Mouse (Mus musculus): ENCODE measurements around the gene Samd14.
A peak's percentile ranks its signal among the peaks of the same experiment; 100 is the strongest.
"Not testable (repeated sequence)": the region's sequence is repeated elsewhere in the genome, so short reads cannot be mapped to it uniquely, and the experiment has no call there.

Gene Samd14

DNA sequence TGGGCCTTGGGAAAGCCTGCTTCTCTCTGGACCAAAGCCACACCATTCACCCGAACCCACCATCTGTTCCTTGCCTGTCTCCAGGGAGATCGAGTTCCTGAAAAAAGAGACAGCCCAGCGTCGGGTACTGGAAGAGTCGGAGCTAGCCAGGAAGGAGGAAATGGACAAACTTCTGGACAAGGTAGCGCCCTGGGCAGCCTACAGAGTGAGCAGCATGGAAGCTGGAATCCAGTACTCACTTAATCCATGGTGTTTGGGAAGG lies 4.8 kb upstream of the Samd14 start:
- DNase-seq (ENCODE audit: extremely low spot score, low spot score), result no peak

DNA sequence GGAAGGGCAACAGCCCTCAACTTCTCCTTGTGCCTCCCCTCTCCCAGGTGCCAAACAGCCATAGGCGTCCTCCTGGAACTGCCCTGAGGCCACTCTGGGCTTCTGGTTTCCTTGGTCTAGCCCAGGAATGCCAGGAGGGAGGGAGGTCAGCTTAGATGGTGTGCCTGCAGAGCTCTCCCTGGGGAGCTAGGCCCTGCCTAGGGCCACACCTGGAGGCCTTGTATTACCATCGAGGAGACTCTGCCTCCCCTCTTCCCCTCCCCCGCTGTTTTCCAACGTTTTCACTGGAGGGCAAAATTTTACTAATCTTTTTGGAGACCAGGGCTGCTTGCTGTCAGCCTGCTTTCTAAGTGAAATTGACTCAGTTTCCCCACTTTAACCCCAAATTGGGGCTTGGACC lies 3.6 kb upstream of the Samd14 start:
- DNase-seq (ENCODE audit: extremely low spot score, low spot score), result no peak

DNA sequence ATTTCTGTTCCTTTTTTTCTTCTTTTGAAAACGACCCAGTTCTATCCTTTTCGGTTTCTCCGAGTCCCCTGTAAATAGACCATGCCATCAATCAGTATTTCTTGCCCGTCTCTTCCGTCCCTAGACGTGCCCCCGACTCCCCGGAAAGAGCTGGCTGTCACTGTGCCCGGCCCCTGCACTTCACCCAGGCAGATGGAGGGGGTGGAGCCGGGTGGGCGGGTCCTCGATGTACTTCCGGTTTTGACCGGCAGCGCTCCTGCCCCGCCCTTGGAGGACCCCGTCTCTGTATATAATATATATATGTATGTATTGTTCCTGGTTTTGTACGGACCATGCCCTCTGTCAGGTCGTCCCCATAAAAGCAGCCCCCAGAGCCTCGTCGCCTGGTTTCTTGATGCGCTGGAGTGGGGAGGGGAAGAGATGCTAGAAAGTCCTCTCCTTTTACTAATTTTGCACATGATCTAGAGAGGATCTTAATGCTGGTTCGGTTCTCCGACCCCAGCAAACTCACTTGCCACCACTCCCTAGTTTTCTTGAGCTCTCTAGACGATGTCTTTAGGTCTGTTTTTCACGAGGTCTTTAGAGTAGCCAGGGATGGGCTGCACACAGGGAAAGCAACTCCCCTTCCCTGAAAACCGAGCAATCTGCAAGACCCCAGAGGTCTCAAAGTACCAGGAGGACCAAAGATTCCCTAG lies 3.0 kb upstream of the Samd14 start:
- peak; percentile 82 for DNase-seq (ENCODE audit: extremely low spot score, low spot score)

DNA sequence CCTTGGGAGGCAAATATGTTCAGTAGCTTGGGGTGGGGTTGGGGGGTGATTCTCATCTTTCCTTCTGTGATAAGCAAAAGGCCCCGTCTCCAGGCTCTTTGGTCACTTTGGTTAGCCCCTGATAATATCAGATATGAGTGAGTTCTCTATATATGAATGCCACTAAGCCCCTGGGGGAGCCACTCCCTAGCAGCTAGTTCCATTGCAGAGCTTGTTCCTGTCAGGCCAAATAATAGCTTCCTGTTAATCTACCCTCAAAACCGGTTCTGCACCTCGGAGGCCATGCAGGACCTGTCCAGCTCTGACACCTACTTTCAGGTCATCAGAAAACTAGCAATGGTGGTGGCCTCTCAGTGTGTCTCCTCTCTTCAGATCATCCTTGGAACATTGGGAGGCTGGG lies 2.3 kb upstream of the Samd14 start:
- no peak for DNase-seq (ENCODE audit: extremely low spot score, low spot score)

DNA sequence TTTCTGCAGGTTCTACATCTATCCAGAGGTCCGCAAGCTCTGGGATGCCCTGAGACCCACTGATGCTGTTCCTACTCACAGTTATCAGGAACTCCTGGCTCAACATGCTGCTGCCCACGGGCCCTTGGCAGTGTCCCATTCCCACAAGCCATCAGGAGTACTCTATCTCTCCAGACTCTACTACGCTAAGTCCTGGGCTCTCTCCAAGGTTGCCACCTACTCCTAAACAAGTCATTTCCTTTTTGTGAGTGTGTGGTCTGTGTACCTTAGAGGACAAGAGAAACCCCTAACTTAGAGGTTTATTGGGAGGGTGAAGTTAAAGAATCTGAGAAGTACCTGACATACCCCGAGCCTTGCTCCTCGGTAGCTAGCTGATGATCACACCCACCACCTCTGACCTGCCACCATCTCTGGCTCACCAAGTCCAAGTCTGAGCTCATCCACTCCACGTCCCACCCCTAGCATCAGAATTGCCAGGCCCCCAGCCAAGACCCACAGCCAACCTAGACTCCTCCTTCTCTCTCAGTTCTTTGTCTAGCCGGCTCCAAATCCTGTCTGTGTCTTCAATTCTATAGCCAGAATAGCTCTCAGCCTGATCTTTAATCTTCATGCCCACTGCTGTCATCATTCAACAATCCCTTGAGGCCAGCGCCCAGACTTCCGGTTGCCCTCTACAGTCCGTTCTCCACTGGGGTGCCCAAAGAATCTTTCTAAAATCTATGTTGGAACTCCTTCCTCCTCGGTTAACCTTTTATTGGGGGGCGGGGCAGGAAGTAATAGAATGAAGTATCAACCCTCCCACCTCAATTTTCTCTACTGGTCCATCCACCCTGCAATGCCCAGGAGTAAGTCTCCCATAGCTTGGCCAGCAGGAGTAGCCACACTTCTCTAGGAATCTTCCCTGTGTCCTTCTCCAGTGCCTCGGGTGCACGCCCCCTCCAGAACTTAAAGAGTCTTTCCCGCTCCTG lies 734 bp upstream of the Samd14 start:
- DNase-seq (ENCODE audit: extremely low spot score, low spot score), result no peak

DNA sequence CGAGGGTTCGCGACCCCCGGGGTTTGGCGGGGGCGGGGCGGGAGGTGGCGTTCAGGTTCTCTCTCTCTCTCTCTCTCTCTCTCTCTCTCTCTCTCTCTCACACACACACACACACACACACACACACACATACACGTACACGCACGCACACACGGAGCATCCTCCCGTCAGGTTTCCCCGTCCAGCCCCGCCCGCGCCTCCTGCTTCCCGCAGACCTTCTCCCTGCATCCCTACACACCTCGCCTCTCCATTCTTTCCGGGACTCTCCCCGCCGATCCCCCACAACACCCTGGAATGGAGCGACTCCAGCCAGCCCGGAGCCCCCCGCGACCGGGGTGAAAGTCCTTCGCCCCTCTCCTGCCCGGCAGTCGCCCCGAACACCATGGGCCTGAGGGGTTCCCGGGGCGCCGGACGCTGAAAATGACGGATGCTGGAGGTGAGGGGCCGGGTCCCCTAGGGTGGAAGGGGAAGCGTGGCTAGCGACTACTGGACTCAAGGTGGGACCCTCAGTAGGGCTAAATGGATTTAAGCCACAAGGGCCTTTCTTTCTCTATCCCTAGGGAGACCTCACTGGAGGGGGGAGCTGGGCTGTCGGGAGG lies 561 bp downstream of the Samd14 start:
- DNase-seq (ENCODE audit: extremely low spot score, low spot score), result peak; percentile 65

DNA sequence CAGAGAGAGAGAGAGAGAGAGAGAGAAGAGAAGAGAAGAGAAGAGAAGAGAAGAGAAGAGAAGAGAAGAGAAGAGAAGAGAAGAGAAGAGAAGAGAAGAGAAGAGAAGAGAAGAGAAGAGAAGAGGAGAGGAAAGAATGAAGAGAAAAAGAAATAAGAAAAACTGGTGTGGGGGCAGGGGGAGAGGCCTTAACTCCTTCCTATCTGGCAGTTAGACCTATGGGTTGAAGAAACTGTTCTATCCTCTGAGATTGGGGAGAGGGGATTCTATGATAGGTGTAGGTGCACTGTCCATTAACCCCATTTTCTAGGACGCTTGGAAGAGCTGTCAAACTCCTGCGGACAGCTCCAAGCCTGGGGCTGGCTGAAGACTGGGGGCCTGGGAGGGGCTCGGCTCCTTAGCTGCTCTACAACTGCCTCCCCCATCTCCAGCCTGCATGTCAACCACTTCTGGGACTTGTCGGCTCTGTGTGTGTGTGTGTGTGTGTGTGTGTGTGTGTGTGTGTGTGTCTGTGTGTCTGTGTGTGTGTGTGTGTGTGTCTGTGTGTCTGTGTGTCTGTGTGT lies 1.2 kb downstream of the Samd14 start:
- DNase-seq (ENCODE audit: extremely low spot score, low spot score), result not testable (repeated sequence)

DNA sequence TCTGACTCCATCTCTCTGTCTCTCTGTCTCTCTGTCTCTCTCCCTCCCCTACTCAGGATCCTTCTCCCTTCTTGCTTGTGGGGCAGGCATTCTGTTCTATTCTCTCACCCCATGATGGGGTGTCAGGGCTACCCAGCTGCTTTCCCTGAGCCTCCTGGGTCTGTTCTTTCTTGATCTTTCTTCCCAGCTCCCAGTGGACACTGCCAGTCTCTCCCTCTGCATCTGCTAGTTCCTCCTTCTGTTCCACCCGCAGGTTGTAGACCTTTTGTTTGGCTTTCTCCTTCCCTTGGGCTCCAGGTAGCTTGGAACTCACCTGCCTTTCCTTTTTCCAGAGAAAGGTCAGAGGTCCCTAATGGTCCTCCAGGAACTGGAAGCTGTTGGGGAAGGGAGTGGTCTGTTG lies 1.7 kb downstream of the Samd14 start:
- DNase-seq (ENCODE audit: extremely low spot score, low spot score), result no peak

DNA sequence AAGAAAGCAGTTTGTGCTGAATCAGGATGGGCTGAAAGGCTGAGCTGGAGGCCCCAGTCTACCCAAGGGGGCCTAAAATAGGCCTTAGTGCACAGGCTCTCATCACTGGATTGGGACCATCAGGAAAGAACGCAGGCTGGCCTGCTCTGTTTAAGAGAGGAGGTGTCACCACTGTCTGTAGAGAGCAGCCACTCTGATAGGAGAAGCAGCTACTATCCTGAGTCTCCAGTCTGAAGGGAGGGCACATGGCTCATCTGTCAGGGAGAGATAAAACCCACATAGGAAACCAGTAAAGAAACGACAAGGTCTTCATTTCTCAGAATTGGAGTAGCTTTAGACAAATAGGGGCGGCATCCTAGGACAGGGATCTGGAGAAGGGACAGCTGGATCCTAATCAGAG lies 2.4 kb downstream of the Samd14 start:
- DNase-seq (ENCODE audit: extremely low spot score, low spot score), result no peak

DNA sequence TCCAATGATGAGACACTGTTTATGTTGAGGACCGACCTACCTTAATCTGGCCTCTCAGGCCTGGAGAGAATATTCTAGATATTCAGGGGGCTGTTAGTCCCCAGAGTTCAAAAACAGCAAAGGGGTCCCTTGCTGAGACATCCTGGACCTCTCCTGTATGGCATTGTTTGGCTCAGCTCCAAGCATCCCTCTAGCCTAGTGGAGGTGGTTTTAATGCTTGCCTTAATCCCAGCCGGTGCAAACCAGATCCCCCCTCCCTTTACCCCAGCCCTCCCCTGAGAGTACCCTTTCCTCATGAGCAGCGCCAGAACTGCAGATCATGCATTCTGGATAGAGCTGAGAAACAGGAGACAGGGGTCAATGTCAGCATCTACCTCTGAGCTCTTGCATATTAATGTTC lies 2.8 kb downstream of the Samd14 start:
- DNase-seq (ENCODE audit: extremely low spot score, low spot score), result no peak

DNA sequence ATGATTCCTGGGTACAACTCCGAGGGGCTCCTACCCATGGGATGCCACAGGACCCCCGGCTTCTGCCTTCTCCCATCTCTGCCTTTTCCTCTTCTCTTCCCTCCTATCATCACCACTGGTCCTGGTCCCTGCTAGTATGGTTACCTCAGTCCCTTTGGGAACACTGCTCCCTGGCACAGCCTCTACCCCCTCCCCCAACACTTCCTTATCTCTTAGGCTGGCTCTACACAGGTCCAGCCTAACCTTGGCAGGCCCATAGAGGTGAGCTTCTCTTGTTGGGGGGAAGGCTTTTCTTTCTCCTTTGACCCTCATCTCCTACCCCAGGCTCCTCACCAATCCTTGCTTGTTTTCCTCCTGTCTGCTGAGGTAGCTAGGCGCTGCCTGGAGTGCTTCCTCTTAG lies 5.8 kb downstream of the Samd14 start:
- DNase-seq (ENCODE audit: extremely low spot score, low spot score), result no peak

DNA sequence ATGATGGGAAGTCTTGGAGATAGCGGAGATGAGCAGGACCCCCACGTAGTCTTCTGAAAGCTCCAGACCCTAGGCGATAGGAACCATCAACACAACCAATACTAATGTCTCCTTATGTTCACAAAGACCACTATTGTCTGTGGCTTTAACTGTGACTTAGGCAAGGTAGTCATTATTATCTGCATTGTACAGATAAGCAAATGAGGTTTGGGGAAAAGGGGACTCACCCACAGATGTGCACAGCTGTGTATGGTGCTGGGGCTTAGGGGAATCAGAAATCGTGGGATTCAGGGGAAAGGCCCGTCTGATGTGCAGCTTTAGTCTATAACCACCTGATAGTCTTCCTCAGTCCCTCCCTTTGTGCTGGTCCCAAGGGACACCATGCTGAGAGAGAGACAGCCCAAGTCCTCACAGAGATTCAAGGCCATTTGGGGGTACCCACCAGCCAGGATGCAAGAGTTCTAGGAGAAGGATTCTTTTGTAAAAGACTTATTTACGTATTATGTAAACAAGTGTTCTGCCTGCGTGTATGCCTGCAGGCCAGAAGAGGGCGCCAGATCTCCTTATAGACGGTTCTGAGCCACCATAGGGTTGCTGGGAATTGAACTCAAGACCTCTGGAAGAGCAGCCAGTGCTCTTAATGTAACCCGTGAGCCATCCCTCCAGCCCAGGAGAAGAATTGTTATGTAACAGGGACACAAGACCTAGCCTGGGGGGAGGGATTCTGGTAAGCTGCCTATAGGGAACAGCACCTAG lies 12.7 kb downstream of the Samd14 start:
- DNase-seq (ENCODE audit: extremely low spot score, low spot score), result no peak

DNA sequence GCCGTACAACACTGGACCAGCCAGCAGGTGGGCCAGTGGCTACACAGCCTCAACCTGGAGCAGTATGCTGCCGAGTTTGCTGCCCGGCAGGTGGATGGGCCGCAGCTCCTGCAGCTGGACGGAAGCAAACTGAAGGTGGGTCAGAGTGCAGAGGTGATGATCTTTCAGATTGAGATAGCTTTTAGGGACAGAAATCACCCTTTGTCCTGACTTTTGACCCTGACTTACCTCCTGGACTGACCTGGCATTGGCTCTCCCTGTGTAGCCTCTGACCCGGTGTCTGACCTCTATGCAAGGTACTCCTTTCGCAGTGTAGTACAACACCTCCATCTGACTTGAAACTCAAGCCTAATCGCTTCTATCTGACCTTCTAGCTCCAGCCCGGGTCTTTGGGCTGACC lies 13.8 kb downstream of the Samd14 start:
- DNase-seq (ENCODE audit: extremely low spot score, low spot score), result no peak

DNA sequence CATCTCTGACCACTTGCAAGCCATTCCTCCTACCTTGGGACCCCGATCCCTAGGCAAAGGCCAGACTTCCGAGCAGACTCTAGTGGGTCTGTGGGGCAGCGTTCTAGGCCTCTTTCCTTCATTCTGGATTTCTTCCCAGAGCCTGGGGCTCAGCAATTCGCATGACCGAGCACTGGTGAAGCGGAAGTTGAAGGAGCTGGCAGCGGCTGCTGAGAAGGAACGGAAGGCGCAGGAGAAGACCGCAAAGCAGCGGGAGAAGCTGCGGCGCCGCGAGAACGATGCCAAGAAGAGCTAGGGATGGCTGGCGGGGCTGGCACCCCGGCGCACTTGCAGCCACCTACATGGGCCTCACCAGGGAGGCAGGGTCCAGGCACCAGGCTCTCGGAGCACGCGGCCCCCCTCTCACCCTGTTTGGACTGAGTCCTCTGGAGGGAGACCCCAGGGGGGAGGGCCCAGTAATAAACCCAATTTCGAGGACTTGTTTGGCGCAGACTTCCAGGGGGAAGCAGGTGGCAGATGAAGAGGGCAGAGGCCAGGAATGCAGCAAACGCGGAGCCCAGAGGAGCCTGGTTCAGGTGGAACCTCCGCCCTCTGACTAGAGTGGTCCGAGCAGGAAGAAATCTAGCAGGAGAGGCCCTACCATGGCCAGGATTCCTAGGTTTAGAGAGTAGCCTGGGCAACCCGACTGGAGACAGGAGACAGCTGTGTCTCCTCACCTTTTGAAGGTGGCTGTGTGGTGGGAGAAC lies 14.9 kb downstream of the Samd14 start:
- no peak for DNase-seq (ENCODE audit: extremely low spot score, low spot score)

DNA sequence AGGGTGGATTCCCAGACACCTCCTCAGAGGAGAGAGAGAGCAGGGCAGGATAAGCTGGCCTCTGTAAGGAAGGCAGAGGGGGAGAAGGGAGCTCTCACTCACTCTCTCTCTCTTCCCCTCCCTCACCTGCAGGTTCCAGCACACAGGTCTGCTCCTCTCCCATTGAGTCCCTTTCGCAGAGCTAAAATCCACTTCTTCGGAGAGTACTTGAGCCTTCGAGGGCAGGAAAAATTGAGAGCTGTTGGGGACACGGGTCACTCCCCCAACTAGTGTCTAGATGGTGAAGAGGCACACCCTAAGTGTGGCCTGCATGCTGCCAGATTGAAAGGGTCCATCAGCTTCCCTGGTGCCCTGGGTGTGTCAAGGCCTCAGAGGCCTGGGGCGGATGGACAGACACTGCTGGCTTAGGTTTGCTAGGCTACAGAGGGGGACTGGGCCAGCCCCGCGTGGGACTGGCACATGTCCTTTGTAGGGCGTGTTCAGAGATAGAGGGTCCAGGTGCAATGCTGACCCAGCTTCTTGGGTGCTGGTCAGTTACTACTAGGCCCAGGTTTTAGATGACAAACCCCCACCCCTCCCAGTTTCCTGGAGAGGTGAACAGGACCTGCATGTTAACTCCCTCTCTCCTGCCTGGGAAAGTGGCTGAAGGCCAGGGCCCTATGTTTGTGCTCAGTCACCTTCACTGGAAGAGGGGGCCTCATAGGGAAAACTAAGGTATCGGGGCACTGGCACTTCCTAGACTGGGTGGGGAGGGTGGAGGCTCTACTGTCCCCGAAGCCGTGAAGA lies 15.7 kb downstream of the Samd14 start:
- DNase-seq (ENCODE audit: extremely low spot score, low spot score), result no peak

DNA sequence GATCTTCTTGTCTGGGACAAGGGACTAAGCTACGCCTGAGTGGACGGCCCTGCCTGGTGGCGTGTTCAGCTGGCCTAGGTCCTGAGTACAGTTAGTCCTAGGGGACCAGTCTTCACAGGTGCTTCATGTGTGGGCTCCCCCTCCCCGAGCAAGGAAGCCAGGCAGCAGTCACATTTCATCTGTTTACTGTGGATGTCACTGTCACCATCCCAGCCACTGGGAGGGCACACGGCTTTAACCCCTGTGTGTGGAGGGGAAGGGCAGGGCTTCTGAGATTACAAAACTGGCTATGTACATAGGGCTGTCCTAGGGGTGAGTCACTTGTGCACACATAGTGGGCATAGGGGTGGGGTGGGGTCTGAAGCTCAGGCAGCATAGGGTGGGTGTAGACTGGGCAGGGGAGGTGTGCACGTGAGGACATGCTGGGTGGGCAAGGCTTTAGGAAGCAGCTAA lies 16.4 kb downstream of the Samd14 start:
- DNase-seq (ENCODE audit: extremely low spot score, low spot score), result no peak

DNA sequence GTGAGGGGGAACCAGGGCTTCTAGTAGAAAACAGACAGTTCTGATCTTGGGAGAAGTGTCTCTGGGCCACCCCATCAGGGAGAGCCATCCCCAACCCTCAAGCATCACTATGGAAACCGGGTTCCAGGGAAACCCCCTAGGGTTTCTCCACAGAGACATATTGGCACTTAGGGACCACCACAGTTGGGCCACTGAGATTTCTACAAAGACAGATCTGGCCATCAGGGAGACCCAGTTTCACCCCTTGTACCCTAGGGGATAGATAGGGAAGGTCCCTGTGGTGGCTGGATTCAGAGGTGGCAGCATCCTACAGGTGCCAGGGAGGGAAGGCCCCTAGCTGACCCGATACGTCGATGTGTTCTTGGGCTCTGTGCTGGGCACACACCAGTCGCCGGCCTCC lies 17.2 kb downstream of the Samd14 start:
- DNase-seq (ENCODE audit: extremely low spot score, low spot score), result no peak

DNA sequence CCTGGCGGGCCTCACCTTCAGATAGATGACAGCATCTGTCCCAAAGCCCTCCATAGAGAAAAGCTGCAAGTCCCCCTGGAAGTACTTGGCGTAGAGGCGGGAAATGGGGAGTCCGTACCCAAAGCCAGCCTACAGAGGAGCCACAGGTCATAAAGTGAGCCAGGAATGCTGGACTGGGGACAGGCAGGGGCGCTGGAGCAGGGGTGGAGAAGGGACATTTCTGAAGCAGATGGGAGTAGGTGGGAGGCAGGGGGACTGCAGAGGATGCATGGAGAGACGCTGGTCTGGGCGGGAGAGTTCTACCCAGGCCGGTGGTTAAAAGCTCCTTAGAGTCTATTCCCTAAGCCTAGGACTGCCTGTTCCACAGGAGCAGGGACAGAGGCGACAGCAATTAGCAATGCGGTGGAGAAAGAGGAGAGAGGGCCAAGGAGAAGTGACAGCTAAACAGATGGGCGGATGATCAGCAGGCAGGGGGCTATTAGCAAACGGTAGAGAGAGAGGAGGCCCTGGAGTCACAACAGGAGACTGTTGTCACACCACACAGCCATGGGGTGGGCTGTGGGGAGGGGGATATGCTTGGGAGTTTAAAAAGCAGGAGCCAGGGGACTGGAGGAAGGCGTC lies 18.3 kb downstream of the Samd14 start:
- DNase-seq (ENCODE audit: extremely low spot score, low spot score), result no peak

DNA sequence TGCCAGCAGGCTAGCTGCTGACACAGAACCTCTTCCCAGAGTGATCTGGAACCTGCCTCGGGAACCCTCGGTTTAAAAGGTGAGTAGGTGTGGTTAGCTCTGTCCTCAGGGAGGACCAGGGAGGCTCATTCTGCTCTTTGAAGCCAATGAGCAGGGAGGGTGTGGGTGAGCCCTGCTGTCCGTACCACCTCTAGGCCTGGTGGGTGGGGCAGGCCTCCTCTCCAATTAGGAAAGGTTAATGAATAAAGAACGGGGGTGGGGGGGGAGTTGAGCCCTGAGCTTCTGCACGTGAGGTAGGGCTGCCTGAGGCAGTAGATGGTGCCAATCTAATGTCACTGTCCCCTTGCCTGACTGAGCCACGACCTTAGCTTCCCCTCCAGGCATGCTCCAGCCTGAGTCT lies 23.3 kb downstream of the Samd14 start:
- DNase-seq (ENCODE audit: extremely low spot score, low spot score), result no peak

DNA sequence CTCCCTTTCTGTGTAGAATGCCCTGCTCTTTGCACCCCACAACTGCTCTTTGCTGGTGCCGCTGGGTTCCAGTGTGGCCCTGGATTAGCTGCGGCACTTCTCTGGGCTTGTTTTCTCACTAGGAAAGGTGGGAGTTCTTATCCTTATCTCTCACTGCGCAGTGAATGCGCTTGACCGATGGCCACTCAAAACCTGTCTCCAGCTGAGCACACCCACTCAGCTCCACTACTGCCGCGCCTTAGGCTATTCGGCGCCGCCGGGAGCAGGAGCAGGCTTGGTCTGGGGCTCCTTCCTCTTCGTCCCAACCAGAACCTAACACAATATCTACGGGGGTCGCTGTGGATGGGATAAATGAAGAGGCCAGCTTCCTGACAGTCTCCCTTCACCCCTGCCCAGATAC lies 23.9 kb downstream of the Samd14 start:
- no peak for DNase-seq (ENCODE audit: extremely low spot score, low spot score)

Measured in neural tube, embryonic 10.5 days (tissue).